Mouse (Mus musculus): ENCODE measurements around the gene Dock1.

Gene Dock1

GRCm38 (mm10) chr7:134670312-134671002 is at the start of gene Dock1:
TSS of gene Dock1 (plus strand) at chr7:134670654.
- in situ Hi-C loops (cut with MboI, MseI), result loop anchor here (10.0 kb wide), 1 partner anchor 1486 kb away; no protein-coding TSS in a partner anchor

DNA sequence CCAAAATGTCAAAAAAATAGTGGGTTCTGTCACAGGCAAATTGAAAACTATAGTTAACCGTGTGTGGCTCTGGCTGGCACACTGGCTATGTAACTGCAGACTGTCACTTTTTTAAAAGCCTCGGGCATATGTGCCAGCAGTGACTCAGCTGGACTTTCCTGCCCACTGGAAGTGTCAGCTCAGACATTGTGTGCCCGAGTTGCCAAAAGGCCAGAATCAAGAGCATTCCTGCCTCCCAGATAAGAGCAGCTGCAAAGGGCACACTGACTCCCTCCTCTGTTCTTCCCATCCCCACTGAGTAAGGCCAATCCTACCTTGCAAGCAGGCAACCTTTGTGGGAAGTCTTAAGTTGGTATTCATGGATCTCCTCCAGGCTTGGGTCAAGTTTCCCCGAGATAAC is 42.5 kb upstream of the Dock1 start:
- in situ Hi-C loops (cut with MboI, MseI), result no loop called here

DNA sequence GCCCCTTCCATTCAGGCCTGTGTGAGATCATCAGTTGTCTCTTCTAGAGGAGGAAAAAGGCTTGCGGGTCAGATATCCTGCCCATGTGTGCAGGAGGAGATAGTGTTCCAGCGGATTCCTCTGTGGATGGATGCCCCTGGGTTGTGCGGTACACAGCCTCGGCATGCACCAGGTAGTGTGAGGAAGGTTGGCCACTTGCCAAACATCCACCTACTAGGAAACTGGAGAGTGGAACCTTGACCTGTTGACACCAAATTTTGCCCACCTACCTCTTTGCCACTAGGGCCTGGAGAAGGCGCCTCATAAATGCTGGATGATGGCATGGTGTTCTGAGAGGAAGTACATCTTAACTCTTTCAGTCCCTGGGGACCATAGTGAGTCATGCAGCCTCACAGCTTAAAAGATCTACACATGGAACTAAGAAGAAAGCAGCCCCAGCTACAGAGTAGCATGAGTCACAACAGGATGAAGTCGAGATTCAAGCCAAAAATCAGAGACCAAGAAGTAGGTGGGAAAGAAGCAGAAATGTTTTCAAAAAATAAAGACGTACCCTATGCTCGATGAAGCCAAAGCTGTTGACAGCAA is 20.1 kb upstream of the Dock1 start:
- in situ Hi-C loops (cut with MboI, MseI), result no loop called here

DNA sequence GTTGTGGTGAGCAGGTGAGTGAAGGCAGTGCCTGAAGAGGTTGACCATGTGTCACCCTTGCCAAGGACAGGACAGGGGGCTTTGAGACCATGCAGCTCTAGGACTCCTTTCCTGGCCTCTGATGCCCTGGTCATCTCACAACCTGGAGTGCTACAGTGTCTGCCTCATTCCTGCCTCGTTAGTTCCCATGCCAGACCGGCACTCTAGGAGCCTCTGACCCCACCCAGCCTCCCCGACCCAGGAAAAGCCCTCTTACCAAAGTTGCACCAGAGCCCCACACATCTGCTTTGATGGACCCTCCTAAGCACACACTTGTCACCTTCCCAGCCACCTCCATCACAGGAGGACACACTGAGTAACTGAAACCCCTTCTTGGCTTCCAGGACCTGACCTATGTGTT is 19.4 kb upstream of the Dock1 start:
- in situ Hi-C loops (cut with MboI, MseI), result no loop called here

GRCm38 (mm10) chr7:134663241-134663640 is 7.2 kb upstream of the Dock1 start:
- in situ Hi-C loops (cut with MboI, MseI), result no loop called here

GRCm38 (mm10) chr7:134665642-134666282 is 4.7 kb upstream of the Dock1 start:
- in situ Hi-C loops (cut with MboI, MseI), result no loop called here

GRCm38 (mm10) chr7:134667271-134667702 is 3.2 kb upstream of the Dock1 start:
- in situ Hi-C loops (cut with MboI, MseI), result no loop called here

DNA sequence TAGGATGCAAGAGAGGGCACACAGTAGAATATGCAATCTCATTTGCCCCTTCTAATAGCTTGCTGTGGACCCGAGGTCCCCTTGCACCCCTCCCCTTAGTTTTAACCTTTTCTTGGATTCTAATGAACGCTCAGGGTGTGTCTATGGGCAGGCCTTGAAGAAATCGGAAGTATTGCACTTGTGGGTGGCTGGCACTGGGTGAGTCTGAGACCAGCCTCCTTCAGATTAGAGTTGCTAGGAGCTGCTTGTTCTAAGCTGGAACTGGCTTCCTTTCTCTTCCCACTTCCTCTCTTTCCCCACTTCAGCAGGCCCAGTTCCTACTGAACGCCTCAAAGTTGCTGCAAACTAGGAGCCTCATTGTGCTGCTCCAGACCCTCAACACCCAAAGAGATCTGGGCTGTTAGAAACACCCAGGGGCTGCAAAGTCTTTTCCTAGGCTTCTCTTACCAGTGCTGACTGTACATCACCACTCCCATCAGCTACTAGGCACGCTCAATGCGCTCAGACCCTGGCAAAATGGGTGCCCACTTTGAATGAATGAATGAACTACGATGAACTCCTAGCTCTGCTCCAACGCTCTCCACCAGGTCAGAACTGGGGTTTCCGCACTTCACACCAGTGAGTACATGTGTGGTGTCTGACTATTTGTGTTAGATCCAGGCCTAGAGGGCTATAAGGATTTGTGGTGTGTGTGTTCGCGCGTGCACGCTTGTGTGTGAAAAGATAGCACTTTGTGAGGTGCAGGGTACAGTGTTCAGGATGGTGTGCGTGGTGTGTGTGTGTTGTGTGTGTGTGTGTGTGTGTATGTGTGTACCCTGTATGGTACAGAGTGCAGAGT is 761 bp upstream of the Dock1 start:
- in situ Hi-C loops (cut with MboI, MseI), result loop anchor here (10.0 kb wide), 1 partner anchor 1485 kb away; no protein-coding TSS in a partner anchor

GRCm38 (mm10) chr7:134671003-134671461 is 578 bp downstream of the Dock1 start:
- in situ Hi-C loops (cut with MboI, MseI), result loop anchor here (10.0 kb wide), 1 partner anchor 1486 kb away; no protein-coding TSS in a partner anchor

GRCm38 (mm10) chr7:134671467-134671901 is 1.0 kb downstream of the Dock1 start:
- in situ Hi-C loops (cut with MboI, MseI), result loop anchor here (10.0 kb wide), 1 partner anchor 1487 kb away; no protein-coding TSS in a partner anchor

- in situ Hi-C loops (cut with MboI, MseI), result loop anchor here (10.0 kb wide), 1 partner anchor 1488 kb away; no protein-coding TSS in a partner anchor
These were observed 2.7 kb downstream of the Dock1 start for GRCm38 (mm10) chr7:134673135-134673534.

GRCm38 (mm10) chr7:134673952-134674351 is 3.5 kb downstream of the Dock1 start:
- in situ Hi-C loops (cut with MboI, MseI), result loop anchor here (10.0 kb wide), 1 partner anchor 1489 kb away; no protein-coding TSS in a partner anchor

- in situ Hi-C loops (cut with MboI, MseI), result loop anchor here (10.0 to 25.0 kb wide), 2 partner anchors 934 to 1493 kb away; no protein-coding TSS in a partner anchor
These were observed 7.4 kb downstream of the Dock1 start for GRCm38 (mm10) chr7:134677852-134678251.

DNA sequence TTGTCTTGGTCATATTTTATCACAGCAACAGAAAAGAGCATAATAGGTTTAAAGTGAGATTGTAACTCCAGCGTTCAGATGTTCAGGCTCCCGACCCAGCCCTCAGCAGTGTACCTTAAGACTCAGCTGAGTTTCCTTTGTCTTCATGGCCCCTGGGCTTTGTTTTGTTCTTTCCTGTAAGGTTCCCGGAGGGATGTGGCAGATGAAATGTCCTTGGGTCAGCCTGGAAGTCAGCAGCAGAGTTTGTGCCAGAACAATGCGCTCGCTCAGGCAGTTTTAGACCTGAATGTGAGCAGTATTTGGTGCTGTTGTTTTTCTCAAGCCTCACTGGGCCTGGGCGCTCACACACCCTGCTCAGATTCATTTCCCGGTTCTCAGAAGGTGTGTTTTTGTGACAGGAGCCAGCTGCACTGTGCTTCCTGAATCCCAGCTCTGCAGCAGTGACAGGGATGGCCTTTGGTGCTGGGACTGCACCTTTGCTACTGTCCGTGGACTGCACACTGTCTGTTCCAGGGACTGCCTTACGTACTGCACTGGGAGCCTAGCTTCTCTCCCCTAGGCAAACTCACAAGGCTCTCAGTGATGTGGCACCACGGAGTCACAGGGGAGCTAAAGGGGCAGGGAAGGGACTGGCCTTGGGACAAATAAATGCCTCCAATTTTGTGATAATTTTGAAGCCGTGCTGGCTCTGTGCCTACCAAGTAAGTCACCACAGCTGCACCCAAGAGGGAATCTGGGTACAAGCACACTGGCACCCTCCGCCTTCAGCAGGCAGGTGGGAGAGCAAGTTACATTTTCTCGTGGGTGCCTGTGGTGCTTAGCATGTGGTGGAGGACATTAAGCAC is 9.1 kb downstream of the Dock1 start:
- in situ Hi-C loops (cut with MboI, MseI), result loop anchor here (10.0 to 25.0 kb wide), 2 partner anchors 933 to 1495 kb away; no protein-coding TSS in a partner anchor

DNA sequence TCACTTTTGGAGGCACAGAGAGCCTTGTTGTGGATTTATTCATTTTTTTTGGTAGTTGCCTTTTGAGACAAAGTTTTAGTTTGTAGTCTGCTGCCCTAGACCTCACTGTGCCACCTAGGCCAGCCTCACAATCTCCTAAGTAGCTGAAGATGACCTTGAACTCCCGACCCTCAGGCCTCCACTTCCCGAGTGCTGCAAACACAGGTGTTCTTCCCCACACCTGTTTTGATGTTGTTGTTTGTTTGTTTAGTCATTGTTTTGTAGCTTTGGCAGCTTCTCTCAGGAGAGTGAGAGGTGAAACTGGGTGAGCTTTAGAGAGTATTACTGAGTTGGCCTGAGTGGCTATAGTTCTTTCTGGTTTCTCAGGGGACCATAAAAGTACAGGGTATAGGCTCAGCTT is 9.7 kb downstream of the Dock1 start:
- in situ Hi-C loops (cut with MboI, MseI), result loop anchor here (25.0 kb wide), 1 partner anchor 932 kb away; no protein-coding TSS in a partner anchor

DNA sequence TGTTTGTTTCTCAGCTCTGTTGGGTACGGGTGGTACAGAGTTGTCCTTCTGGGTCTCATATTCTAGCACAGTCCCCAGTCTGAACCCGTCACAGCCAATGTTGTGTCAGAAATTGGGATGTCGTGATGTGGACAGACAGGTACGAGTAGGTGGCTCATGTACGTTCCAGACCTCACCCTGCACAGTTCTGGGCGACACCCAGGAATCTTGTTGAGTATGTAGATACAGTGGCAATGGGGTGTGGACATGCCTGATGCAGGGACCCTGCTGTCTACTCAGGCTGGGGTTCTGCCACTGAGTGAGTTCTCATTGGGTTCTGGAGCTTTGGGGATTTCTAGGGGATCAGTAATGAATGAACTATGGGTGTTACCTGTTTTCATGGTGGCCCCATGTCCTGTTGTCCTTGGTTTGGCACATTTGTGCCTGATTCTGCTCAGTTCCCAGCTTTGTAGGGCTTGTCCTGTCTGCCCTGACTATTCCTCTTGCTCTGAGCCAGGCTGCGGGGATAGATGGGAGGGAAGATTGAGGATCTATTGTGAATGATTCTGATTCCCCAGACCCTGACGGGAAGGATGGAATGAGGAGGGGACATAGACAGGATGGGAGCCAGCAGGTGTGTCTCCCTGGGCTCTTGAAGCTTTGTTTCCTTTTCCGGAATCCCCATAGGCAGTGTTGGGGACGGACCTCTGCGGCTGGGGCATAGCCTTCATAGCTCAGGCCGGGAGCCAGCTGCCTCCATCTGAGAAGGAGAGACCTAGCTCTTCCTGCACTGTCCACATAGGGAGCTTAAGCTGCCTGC is 11.5 kb downstream of the Dock1 start:
- in situ Hi-C loops (cut with MboI, MseI), result loop anchor here (25.0 kb wide), 1 partner anchor 930 kb away; no protein-coding TSS in a partner anchor

GRCm38 (mm10) chr7:134688332-134688731 is 17.9 kb downstream of the Dock1 start:
- in situ Hi-C loops (cut with MboI, MseI), result loop anchor here (25.0 kb wide), 1 partner anchor 924 kb away; no protein-coding TSS in a partner anchor

DNA sequence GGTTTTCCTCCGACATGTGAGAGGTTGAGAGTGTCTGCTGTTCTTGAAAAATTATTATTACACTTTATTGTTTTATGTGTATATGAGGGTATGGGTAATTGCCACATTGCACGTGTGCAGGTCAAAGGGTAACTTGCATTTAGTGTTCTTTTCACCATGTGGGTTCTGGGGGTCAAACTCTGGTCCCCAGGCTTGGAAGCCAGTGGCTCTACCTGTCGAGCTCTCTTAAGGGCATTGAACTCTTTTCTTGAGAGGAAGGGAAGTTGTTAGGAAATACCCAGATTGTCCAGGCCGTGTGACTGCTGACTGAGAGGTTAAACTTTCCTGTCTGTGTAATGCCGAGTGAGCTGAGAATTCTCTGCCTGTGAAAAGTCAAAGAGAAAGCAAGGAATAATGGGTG is 19.7 kb downstream of the Dock1 start:
- in situ Hi-C loops (cut with MboI, MseI), result loop anchor here (25.0 kb wide), 1 partner anchor 922 kb away; no protein-coding TSS in a partner anchor

DNA sequence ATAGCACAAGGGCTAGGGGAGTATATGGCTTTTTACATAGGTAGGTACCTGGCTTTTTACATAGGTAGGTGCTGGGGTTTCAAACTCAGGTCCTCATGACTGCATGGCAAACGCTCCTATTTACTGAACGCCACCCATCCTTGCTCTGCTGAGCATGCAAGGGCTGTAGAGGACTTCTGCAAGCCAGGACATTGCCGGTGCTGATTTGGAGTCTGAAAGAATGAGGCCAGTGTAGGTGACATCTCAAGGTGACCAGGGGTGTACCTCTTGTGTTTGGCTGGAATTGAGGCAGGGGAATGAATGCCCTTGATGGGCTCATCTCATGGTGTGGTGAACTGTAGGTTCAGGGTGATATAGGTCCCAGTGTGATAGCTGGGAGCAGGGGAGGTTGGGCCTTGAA is 20.4 kb downstream of the Dock1 start:
- in situ Hi-C loops (cut with MboI, MseI), result loop anchor here (25.0 kb wide), 1 partner anchor 921 kb away; no protein-coding TSS in a partner anchor
